Mouse (Mus musculus): ENCODE data around the gene Mgat5b. TPM values are rescaled to one million over a fixed set of nuclear protein-coding genes. Genes with fewer than 3 reads are reported as not detected.

The Mgat5b gene
- not detected for total RNA-seq (2023)

GRCm38 (mm10) chr11:116918323-116919185 lies at the start of gene Mgat5b:
Mgat5b (plus strand) TSS chr11:116918863.

Other genes with a start within 250 kb of the Mgat5b start
- gene St6galnac1, start 143.4 kb upstream of the Mgat5b start, total RNA-seq (2023) = not detected
- not detected for gene Mxra7, start 90.8 kb upstream of the Mgat5b start, total RNA-seq (2023)
- gene Mettl23, start 75.6 kb upstream of the Mgat5b start, total RNA-seq (2023) = 69.0 TPM
- 60.2 TPM for gene Jmjd6, start 75.4 kb upstream of the Mgat5b start, total RNA-seq (2023)
- gene Mfsd11, start 66.4 kb upstream of the Mgat5b start, total RNA-seq (2023) = 11.1 TPM
- 421 TPM for gene Srsf2, start 65.8 kb upstream of the Mgat5b start, total RNA-seq (2023)
- gene Sec14l1, start 196.3 kb downstream of the Mgat5b start, total RNA-seq (2023) = 20.3 TPM

Measured in CD8-positive naive resting alpha-beta T cell, adult 57 days (primary cell).